Mouse (Mus musculus): Measurements from ENCODE around the gene Zpbp2.

The Zpbp2 gene

DNA sequence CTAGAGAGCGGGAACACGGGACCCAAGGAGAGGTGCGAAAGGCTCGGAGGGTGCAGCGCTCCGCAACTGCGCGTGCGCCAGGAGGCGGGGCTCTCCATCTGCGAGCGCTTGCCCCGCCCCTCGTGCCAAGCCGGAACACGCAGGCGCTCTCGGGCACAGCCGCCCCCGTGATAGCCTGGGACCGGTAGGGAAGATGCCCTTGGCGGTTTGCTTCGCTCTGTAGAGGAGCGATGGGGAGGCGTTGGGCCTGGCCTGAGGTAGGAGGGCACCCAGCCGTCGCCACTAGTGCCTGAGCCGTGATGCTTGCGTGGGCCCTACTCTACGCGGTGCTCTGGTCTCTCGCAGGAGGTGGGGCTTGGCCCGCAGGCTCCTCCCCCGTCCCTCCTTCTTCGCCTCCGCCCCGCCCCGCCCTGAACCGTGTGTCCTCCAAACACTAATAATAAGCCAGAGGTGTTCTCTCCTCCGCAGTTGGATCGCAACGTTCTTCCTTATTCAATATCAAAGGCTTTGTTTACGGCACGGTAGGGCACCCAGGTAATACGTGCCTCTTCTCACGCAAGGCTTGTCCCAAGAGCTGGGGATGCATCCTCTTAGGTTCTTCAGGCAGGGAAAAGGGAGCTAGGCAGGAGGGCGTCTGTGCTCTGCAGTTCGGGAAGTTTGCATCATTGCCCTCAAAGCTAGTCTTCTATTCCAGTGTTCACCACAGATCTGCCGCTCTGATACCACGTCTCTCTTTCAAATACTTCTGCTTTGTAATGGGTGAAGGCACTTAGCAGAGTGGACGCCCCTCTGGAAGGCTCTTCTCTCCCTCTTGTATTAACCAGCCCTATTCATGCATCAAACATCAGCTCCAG is at the start of gene Zpbp2:
TSS of gene Zpbp2 (plus strand) at position 123 of the 854 bp plus-strand sequence.
- DNase-seq (ENCODE audit: low spot score in 2 of 2) = peak; percentile 93 to 97

GRCm38 (mm10) chr11:98504926-98505325 is 46.0 kb upstream of the Zpbp2 start:
- no peak for DNase-seq (ENCODE audit: low spot score in 2 of 2)

DNA sequence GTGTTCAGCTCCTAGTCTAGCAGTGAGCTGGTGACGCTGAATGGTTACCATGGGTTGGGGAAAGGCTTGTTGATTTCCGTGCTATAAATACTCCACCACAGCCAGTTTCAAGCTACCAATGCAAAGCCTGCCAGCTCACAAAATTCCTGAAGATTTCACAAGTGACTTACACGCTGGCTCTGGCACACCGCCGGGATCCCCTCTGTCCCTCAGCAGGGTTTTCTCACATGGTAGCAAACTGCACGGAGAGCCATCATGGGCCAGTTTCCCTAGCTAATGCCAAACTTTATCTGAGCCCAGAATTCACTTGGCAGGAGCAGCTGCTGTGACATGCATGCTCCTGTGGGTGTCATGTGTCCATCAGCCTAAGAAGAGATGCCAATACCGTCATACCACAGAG is 41.5 kb upstream of the Zpbp2 start:
- no peak for DNase-seq (ENCODE audit: low spot score in 2 of 2)

GRCm38 (mm10) chr11:98510125-98510524 is 40.8 kb upstream of the Zpbp2 start:
- no peak for DNase-seq (ENCODE audit: low spot score in 2 of 2)

DNA sequence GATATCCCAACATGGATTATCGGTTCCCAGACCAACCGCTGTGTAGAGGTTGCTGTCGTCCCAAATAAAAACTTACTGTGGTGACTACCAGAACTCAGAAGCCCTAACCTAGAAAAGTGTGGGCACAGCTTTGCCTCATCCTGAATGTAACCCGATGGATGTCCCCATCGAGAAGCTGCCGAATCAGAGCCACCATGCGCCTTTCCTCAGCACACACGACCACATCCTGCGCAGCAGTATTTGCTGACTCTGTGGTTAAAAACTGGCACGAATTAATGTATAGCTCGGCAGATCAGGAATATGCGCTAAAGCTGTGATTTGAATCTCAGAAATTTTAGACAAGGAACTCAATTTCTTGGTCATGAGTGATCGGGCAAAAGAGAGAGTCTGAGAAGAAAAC is 38.0 kb upstream of the Zpbp2 start:
- peak in 1 of 2 experiments; percentile 37 for DNase-seq (ENCODE audit: low spot score in 2 of 2)

GRCm38 (mm10) chr11:98513356-98513936 is 37.5 kb upstream of the Zpbp2 start:
- no peak for DNase-seq (ENCODE audit: low spot score in 2 of 2)

GRCm38 (mm10) chr11:98520468-98520867 is 30.4 kb upstream of the Zpbp2 start:
- no peak for DNase-seq (ENCODE audit: low spot score in 2 of 2)

- DNase-seq (ENCODE audit: low spot score in 2 of 2) = peak; percentile 69 to 74
These were observed 25.8 kb upstream of the Zpbp2 start for GRCm38 (mm10) chr11:98525140-98525539.

- DNase-seq (ENCODE audit: low spot score in 2 of 2) = peak; percentile 60 to 65
These were observed 24.0 kb upstream of the Zpbp2 start for GRCm38 (mm10) chr11:98526824-98527461.

GRCm38 (mm10) chr11:98537480-98538034 is 13.3 kb upstream of the Zpbp2 start:
- DNase-seq (ENCODE audit: low spot score in 2 of 2) = no peak

DNA sequence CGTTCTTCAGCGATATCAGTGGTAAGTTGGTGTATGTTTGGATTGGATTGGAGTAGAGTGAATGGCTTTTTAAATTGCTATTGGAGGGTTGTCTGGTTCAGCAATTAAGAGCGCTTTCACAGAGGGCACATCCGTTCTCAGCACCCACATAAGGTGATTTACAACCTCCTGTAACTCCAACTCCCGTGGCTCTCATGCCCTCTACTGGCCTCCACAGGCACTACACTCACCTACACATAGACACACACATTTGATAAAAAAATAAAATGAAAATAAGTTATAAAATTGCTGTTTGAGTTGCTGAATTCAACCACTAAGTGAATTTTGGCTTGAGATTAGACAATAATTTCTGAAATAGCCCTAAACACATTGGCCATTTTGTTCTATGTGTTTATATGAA is 10.6 kb upstream of the Zpbp2 start:
- DNase-seq (ENCODE audit: low spot score in 2 of 2) = no peak

DNA sequence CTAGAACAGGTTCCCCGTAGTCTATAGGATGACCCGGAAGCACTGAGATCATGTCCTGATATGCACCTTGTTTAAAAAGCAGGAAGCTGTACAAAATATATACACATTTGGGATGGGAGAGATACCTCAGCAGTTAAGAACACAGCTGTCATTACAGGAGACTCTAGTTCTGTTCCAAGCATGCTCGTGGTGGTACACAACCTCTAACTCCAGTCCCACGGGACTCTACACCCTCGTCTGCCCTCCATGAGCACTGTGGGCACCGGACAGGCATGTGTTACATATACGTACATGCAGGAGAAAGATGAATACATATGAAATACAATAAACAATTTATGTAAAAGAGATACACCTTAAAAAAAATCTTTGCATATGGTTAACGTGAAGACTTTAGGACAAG is 8.3 kb upstream of the Zpbp2 start:
- no peak for DNase-seq (ENCODE audit: low spot score in 2 of 2)

DNA sequence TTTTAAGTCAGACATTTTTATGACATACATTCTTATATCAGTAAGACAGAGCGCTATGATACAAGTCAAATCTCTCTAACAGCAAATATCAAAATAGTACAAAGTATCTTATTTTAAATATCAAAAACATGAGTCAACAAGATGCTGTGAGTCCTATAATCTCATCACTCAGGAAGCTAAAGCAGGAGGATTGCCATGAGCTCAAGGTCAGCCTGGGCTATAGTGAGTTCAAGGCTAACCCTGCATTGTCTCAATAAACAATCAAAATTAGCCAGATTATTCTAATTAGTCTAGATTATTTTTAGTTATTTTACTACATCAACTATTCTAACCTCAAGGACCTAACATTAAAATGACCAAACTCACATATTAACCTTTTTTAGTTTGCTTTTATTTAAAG is 7.5 kb upstream of the Zpbp2 start:
- DNase-seq (ENCODE audit: low spot score in 2 of 2) = no peak

DNA sequence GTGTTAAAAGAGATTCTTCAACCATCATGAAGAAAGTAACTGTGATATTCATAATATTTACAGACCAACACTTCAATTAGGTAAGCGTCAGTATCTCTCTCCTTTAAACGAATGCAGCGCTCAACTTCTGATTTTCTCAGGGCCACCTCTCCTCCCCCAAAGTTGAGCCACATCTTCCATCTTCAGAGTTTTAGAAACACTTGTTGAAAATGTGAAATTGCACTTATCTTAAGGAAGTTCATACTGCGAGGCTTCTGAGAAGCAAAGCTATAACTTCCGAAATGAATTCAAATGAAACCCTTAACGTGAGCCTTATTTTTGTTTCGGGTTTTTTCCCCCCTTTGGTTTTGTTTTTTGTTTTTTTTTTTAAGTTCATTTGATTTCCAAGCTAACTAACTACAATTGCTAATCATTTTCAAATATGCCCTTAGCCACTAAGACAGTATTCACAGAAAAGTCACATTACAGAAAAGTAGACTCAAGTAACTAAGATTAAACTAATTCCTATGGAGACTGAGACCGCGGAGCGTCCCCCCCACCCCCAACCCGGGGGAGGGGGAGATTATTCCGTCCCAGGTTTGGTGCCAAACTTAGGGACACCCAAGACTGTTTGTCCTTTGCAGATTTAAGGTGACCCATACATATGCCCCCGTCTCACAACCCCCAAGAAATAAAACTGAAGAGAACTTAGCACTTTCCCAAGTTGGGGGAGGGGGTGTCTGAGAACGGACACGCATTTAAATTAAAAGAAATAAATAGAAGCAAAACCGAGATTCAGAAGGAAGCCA is 5.8 kb upstream of the Zpbp2 start:
- DNase-seq (ENCODE audit: low spot score in 2 of 2) = no peak

DNA sequence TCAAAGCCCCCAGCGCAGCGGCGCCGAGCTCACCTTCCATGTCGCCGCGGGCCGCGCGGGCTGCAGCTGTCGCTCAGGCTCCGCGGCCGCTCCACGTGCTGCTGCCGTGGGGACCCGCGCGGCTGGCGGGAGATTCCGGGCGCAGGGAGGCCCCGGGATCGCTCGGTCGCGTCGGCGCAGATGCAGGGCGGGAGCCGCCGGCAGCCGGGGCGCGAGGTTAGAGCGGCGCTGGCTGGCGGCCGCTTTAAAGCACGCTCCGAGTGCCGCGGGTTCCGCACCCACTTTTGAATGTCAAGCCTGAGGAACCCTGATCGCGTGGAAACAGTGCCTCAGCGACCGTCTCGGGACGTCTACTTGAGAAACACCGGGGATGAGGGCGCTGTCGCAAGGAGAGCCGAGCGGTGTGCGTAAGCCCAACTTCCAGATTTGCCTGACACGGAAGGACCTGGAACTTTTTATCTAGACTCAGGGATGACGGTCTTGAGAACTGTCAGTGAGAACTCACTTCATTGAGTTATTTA is 5.1 kb upstream of the Zpbp2 start, which contains the start of gene Ikzf3:
TSS of gene Ikzf3 (minus strand) at position 321 of the 521 bp plus-strand sequence.
- DNase-seq (ENCODE audit: low spot score in 2 of 2) = peak; percentile 78 to 79

DNA sequence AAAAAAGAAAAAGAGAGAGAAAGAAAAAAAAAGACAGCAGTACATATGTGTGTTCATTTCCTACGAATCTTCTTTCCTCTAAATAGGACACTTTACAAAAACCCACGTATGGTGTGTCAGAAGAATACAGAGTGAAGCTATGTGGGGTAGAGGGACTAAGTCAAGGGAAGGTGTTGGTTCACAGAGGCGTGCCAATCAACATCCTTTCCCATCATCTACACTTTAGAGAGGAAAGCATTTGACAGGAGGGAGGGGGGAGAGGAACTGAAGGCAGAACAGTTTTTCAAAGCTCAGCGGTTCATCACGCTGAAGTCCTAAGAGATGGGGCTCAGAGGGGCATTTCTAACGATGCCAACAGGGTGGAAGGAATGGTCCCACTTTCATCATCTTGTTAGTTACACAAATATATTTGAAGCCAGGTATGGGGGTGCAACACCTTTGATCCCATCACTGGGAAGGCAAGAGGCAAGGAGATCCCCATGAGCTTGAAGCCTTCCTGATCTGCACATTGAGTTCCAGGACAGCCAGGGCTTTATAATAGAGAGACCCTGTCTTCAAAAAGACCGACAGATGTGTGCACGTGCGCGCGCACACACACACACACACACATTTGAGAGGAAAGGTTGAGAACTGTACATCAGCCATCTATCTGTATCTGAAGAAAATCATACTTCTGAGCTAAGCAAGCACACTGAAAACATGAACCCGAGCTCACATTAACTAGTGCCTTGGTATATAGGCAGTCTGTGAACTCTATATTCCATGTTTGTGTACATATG is 4.2 kb upstream of the Zpbp2 start:
- peak in 1 of 2 experiments; percentile 30 for DNase-seq (ENCODE audit: low spot score in 2 of 2)

GRCm38 (mm10) chr11:98547308-98547693 is 3.6 kb upstream of the Zpbp2 start:
- no peak for DNase-seq (ENCODE audit: low spot score in 2 of 2)

GRCm38 (mm10) chr11:98549363-98549762 is 1.5 kb upstream of the Zpbp2 start:
- DNase-seq (ENCODE audit: low spot score in 2 of 2) = no peak

GRCm38 (mm10) chr11:98550311-98550974 is 454 bp upstream of the Zpbp2 start:
- peak; percentile 20 to 31 for DNase-seq (ENCODE audit: low spot score in 2 of 2)

DNA sequence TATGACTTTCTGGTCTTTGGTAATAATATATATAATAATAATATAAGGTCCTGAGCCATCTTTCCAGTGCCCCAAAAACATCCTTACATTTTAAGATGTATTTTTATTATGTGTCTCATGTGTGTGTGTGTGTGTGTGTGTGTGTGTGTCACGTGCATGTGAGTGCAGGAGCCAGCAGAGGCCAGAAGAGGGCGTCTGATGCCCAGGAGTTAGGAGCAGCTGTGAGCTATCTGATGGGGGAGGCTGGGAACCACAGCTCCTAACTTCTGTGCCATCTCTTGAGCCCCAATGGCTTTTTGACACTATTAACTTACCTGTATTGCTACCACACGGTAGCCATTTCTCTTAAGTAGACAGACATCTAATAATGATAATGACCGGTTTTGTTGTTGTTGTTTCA is 3.1 kb downstream of the Zpbp2 start:
- no peak for DNase-seq (ENCODE audit: low spot score in 2 of 2)
